Comparison of ENCODE assay signal across 11 mouse cellular contexts in genomic region chr9:72969874-72970273, GRCm38 (mm10). TPM values are rescaled to one million over a fixed set of nuclear protein-coding genes. Genes with fewer than 3 reads are reported as not detected.
DNase-seq lines count a peak whose midpoint lies in the region; ATAC-seq and TF ChIP-seq lines count a peak whose summit lies in the region.
"Had no signal": no experiment of that assay in that cellular context is flagged by ENCODE, and none has a peak within 500 bp of the region (broad histone marks: within the 10 kb centered on the region; RNA-seq: fewer than 3 reads in every experiment).

No protein-coding gene starts in this region.

- intact Hi-C loops in heart, postnatal 36 days (cut with DNase I), result loop anchor here (2.0 kb wide), 2 partner anchors 75 to 121 kb away; partner anchors contain the start of gene Rab27a

- no peak overlapping the region for H3K27ac ChIP-seq in cerebellum, adult 2 months (ENCODE audit: insufficient read depth, low read length)
- H3K27ac ChIP-seq: hindbrain, embryonic 15.5 days had no signal

- H3K4me1 ChIP-seq in cerebellum, adult 2 months (ENCODE audit: control insufficient read depth, insufficient read depth, low read length), result peaks cover 2% of the 10 kb centered on the region; the same call in 1 of the 2 replicates

- no peaks in the 10 kb centered on the region for H3K27me3 ChIP-seq in cerebellum, adult 2 months (ENCODE audit: control insufficient read depth, insufficient read depth, low read length)
- H3K27me3 ChIP-seq: hindbrain, embryonic 15.5 days had no signal

- no peak for TF ChIP-seq POLR2A in cerebellum, adult 2 months (IDR thresholded peaks at IDR 0.05; ENCODE audit: borderline replicate concordance, insufficient read depth, low read length)

- no peak for TF ChIP-seq CTCF in cerebellum, adult 2 months (IDR thresholded peaks at IDR 0.05; ENCODE audit: borderline replicate concordance, insufficient read depth, low read depth, low read length)

- 85% methylated on average over 7 of the region's 7 CpGs for WGBS in cerebellum, adult 2 months

- peak; percentile 90 for ATAC-seq in activated CD4-positive, CD25-positive, alpha-beta regulatory T cell, adult 4 months

- no peak overlapping the region for H3K4me3 ChIP-seq in cerebellum, adult 2 months (replicated peaks; ENCODE audit: insufficient read depth, low read depth, low read length)
- H3K4me3 ChIP-seq: hindbrain, embryonic 15.5 days had no signal

- peak; percentile 44 for DNase-seq in heart, adult 8-10 months (ENCODE audit: low spot score)
- no peak for DNase-seq in heart, postnatal 36 days
- peak; percentile 28 for DNase-seq in A20 (ENCODE audit: low read depth, low spot score)
- DNase-seq in lung, postnatal 36 days, result peak; percentile 50
- DNase-seq in cerebellum, adult 2 months, result no peak
- DNase-seq in urinary bladder, postnatal 14 days (ENCODE audit: low spot score), result no peak
- DNase-seq in right cerebral cortex, postnatal 4 days, result no peak

RNA-seq across cellular contexts. Expression of gene Gm44503, which starts 11.2 kb away (rescaled TPM):
- not detected for total RNA-seq in heart, adult 8-10 months (2022)
- not detected for total RNA-seq in heart, postnatal 36 days (2021)
- polyA plus RNA-seq in activated CD4-positive, CD25-positive, alpha-beta regulatory T cell, adult 4 months (2017; shearing (Covaris generic)), result not detected
- 0.07 TPM in 1 of 2 replicates, not detected in the other for polyA plus RNA-seq in cerebellum, adult 2 months (2012; rRNA removed)
- total RNA-seq: G1E had no signal
- polyA plus RNA-seq: hindbrain, embryonic 15.5 days; liver, embryonic 16.5 days had no signal

RNA-seq across cellular contexts. Expression of gene Dyx1c1, which starts 11.3 kb away (rescaled TPM):
- total RNA-seq in heart, adult 8-10 months (2022), result under 1 TPM; 0.41 to 0.72 (median 0.56) TPM
- under 1 TPM; 0.50 to 0.84 TPM for total RNA-seq in heart, postnatal 36 days (2021)
- 1 to 10 TPM; 5.5 to 8.1 TPM for polyA plus RNA-seq in activated CD4-positive, CD25-positive, alpha-beta regulatory T cell, adult 4 months (2017; shearing (Covaris generic))
- polyA plus RNA-seq in cerebellum, adult 2 months (2012; rRNA removed), result 1.7 and 2.1 TPM in 2 replicates
- polyA plus RNA-seq: G1E had no signal

RNA-seq across cellular contexts. Expression of gene Ccpg1os, which starts 15.3 kb away (rescaled TPM):
- 1 to 10 TPM; 6.4 to 7.9 (median 7.6) TPM for total RNA-seq in heart, adult 8-10 months (2022)
- 1 to 10 TPM; 8.9 to 9.7 TPM for total RNA-seq in heart, postnatal 36 days (2021)
- 1 to 10 TPM; 3.4 to 7.9 TPM for polyA plus RNA-seq in activated CD4-positive, CD25-positive, alpha-beta regulatory T cell, adult 4 months (2017; shearing (Covaris generic))
- 14.6 and 19.0 TPM in 2 replicates for polyA plus RNA-seq in cerebellum, adult 2 months (2012; rRNA removed)

RNA-seq across cellular contexts. Expression of gene Ccpg1, which starts 15.4 kb away (rescaled TPM):
- total RNA-seq in heart, adult 8-10 months (2022), result 100 to 1,000 TPM in 1 of 4 experiments, 10 to 100 TPM in 3; 88.1 to 113 (median 97.9) TPM
- 10 to 100 TPM; 81.3 to 92.5 TPM for total RNA-seq in heart, postnatal 36 days (2021)
- 10 to 100 TPM; 72.5 to 77.4 TPM for polyA plus RNA-seq in activated CD4-positive, CD25-positive, alpha-beta regulatory T cell, adult 4 months (2017; shearing (Covaris generic))
- 76.8 and 77.2 TPM in 2 replicates for polyA plus RNA-seq in cerebellum, adult 2 months (2012; rRNA removed)

RNA-seq across cellular contexts. Expression of gene Pygo1, which starts 44.4 kb away (rescaled TPM):
- 10 to 100 TPM; 12.9 to 16.4 (median 14.2) TPM for total RNA-seq in heart, adult 8-10 months (2022)
- total RNA-seq in heart, postnatal 36 days (2021), result 10 to 100 TPM; 11.9 to 12.5 TPM
- not detected for polyA plus RNA-seq in activated CD4-positive, CD25-positive, alpha-beta regulatory T cell, adult 4 months (2017; shearing (Covaris generic))
- 9.8 and 10.0 TPM in 2 replicates for polyA plus RNA-seq in cerebellum, adult 2 months (2012; rRNA removed)
- polyA plus RNA-seq: G1E had no signal

Comparison
In these comparisons a context has a peak if more than half of its experiments do, and no peak if none do; other contexts are left out.
1. DNase-seq: peak in heart, adult 8-10 months (single experiment), A20 (single experiment) and lung, postnatal 36 days (single experiment); none in heart, postnatal 36 days (0 of 2), cerebellum, adult 2 months (0 of 2), urinary bladder, postnatal 14 days (single experiment) and right cerebral cortex, postnatal 4 days (single experiment).